Mouse (Mus musculus) embryonic facial prominence, embryonic 11.5 days (tissue): ENCODE measurements around the gene Lipt1. TPM values are rescaled to one million over a fixed set of nuclear protein-coding genes. Genes with fewer than 3 reads are reported as not detected.

Source experiments
- ATAC-seq: fragments of 200-750 bp; cut with Nextera tagmentation; replicated peaks from 2 replicates; pipeline ENCODE4 v1.8.0; 2017; ENCODE audit warnings: low read depth; ENCODE audit not compliant: insufficient number of reproducible peaks, low FRiP score, low TSS enrichment
- DNase-seq: peaks from one replicate; pipeline ENCODE4 v3.0.0-alpha.2; 2015; ENCODE audit warnings: low spot score
- H3K27ac ChIP-seq: fragments of 300-500 bp; sonication (generic); replicated peaks from 2 replicates; pipeline ENCODE4 v1.5.1; 2014; ENCODE audit warnings: mild to moderate bottlenecking, low read depth, low read length, control low read depth
- H3K27me3 ChIP-seq: fragments of 300-500 bp; sonication (generic); 2 replicates; pipeline ENCODE4 v1.6.1; 2014; ENCODE audit warnings: mild to moderate bottlenecking, low read length, moderate library complexity, mixed read lengths; ENCODE audit not compliant: control insufficient read depth, insufficient read depth
- H3K36me3 ChIP-seq: fragments of 300-500 bp; sonication (generic); replicated peaks from 2 replicates; pipeline ENCODE4 v1.6.1; 2014; ENCODE audit warnings: low read depth, mild to moderate bottlenecking, low read length, moderate library complexity, mixed read lengths; ENCODE audit not compliant: control insufficient read depth, insufficient read depth
- H3K4me1 ChIP-seq: fragments of 300-500 bp; sonication (generic); 2 replicates; pipeline ENCODE4 v1.6.1; 2014; ENCODE audit warnings: low read length, mixed read lengths; ENCODE audit not compliant: control insufficient read depth, insufficient read depth
- H3K4me2 ChIP-seq: fragments of 300-500 bp; sonication (generic); 2 replicates; pipeline ENCODE4 v1.6.1; 2014; ENCODE audit warnings: low read depth, mild to moderate bottlenecking, control low read depth, low read length, moderate library complexity
- H3K4me3 ChIP-seq: fragments of 300-500 bp; sonication (generic); 2 replicates; pipeline ENCODE4 v1.5.1; 2014; ENCODE audit warnings: low read depth, low read length, control low read depth
- H3K9ac ChIP-seq: fragments of 300-500 bp; sonication (generic); replicated peaks from 2 replicates; pipeline ENCODE4 v1.6.1; 2014; ENCODE audit warnings: mild to moderate bottlenecking, control low read depth, low read length
- H3K9me3 ChIP-seq: fragments of 300-500 bp; sonication (generic); replicated peaks from 2 replicates; pipeline ENCODE4 v1.6.1; 2016; ENCODE audit warnings: mild to moderate bottlenecking, low read length, inconsistent platforms, mixed read lengths; ENCODE audit not compliant: control insufficient read depth
- WGBS: fragments of 180-500 bp; shearing (Covaris S2); extraction: QIAGEN DNeasy Blood & Tissue Kit; methylation state at CpG from one replicate; pipeline ENCODE4 v1.1.7; 2014; 5-methylcytosine and 5-hydroxymethylcytosine counted together
- polyA plus RNA-seq: library from polyadenylated mRNA; unstranded; fragments of >200 nt; fragmentation: Nextera tagmentation; extraction: Ambion mirVana; gene quantifications from 2 replicates; pipeline ENCODE4 v1.2.1, GENCODE M21; 2014

Lipt1 gene
- polyA plus RNA-seq, 1 experiment from 2014 or later: 11.5 TPM

DNA sequence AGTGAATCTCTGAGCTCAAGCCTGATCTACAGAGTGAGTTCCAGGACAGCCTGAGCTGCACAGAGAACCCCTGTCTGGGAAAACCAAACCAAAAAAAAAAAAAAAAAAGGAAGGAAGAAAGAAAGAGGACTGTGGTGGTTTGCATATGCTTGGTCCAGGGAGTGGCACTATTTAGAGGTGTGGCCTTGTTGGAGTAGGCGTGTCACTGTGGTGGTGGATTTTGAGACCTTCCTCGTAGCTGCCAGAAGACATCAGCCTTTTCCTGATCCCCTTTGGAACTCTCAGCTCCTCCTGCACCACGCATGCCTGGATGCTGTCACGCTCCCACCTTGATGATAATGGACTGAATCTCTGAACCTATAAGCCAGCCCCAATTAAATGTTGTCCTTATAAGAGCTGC is 11.9 kb downstream of the Lipt1 start:
- H3K27me3 ChIP-seq: no peaks in the 10 kb centered on the region
- no peaks in the 10 kb centered on the region for H3K36me3 ChIP-seq
- DNase-seq (no peak), ATAC-seq (no peak)
- no peaks in the 10 kb centered on the region for H3K9me3 ChIP-seq
- H3K4me3 ChIP-seq: no peak overlapping the region
- H3K4me1 ChIP-seq: no peaks in the 10 kb centered on the region
- no peak overlapping the region for H3K4me2 ChIP-seq
- H3K27ac ChIP-seq: no peak overlapping the region
- WGBS: 87% methylated on average over 4 of the region's 4 CpGs
- no peak overlapping the region for H3K9ac ChIP-seq

- Histone ChIP-seq H3K4me2 (no peak overlapping the region), H3K4me3 (no peak overlapping the region), H3K27ac (no peak overlapping the region), H3K9me3 (no peaks in the 10 kb centered on the region), H3K27me3 (no peaks in the 10 kb centered on the region), H3K9ac (no peak overlapping the region), H3K4me1 (no peaks in the 10 kb centered on the region), H3K36me3 (no peaks in the 10 kb centered on the region)
- ATAC-seq (no peak), DNase-seq (no peak)
- WGBS: 69% methylated on average over 4 of the region's 4 CpGs
These were observed 12.9 kb downstream of the Lipt1 start for GRCm38 (mm10) chr1:37884451-37884850.

DNA sequence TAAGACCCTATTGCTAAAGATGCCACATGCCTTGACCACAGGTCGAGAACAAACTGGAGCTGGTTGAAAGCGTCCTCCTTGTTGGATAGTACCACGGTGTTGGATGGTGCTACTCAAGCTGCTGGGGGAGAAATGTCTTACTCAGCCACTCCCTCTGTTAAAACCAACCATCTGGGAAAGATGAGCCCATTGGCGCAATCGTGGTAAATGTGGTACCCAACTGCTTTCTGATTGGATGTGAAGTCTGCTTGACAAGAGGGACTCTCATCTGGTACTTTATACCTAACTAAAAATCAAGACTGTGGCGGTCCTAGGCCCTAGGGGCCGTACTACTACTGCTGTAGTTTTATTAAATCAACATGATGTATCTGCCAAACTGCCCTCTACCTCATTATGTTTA is 17.7 kb downstream of the Lipt1 start:
- DNase-seq (no peak), ATAC-seq (no peak)
- peak overlapping the region; percentile 66 for H3K4me3 ChIP-seq
- no peaks in the 10 kb centered on the region for H3K27me3 ChIP-seq
- no peak overlapping the region for H3K9ac ChIP-seq
- no peaks in the 10 kb centered on the region for H3K4me1 ChIP-seq
- no peak overlapping the region for H3K27ac ChIP-seq
- H3K36me3 ChIP-seq: no peaks in the 10 kb centered on the region
- peak overlapping the region; percentile 63 for H3K4me2 ChIP-seq
- 83% methylated on average over 7 of the region's 7 CpGs for WGBS
- H3K9me3 ChIP-seq: no peaks in the 10 kb centered on the region

DNA sequence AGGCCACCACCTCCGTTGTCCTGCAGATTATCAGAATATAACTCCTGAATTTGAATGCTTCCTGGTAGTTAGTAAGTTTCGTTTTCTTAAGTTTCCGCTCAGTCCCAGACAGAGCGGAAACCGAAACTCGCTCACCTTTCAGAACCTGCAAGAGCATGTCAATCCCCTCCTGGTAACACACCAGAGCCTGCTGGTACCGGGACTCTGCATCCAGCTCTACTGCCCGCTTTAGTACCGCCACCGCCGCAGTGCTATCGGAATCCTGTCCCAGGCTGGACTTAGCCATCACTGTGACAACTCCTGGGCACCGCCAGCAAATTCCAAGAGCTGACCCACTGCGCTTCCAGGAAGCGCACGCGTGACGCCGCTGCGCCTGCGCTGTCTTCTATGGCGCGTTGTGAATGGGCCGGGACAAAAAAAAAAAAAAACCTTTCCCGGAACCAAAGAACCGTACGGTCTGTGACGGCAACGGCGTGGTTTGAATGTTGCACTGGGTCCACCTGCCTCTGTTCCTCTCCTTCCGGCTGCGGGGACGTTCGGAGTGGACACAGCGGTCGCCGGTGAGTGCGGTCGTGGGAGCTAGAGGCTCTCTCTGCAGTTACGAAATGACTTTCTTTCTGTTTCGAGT is 18.6 kb downstream of the Lipt1 start, which contains the start of the genes Mitd1 and Mrpl30:
Mitd1 (minus strand) TSS at position 387 of the 628 bp plus-strand sequence.
Mrpl30 (plus strand) TSS at position 453 of the 628 bp plus-strand sequence.
- Histone ChIP-seq H3K4me3 (peak within 1 kb of the TSS; percentile 66), H3K9me3 (no peaks in the 10 kb centered on the region), H3K27me3 (no peaks in the 10 kb centered on the region), H3K4me2 (peak within 1 kb of the TSS; percentile 63), H3K36me3 (no peaks in the 10 kb centered on the region; the same call in 1 of the 2 replicates), H3K9ac (peak within 1 kb of the TSS; percentile 76), H3K27ac (no peak within 1 kb of the TSS), H3K4me1 (no peaks in the 10 kb centered on the region)
- ATAC-seq (peak; percentile 86), DNase-seq (peak; percentile 92)
- under 1% methylated on average over 41 of the region's 41 CpGs for WGBS

- H3K36me3 ChIP-seq: no peaks in the 10 kb centered on the region; the same call in 1 of the 2 replicates
- H3K27ac ChIP-seq: no peak overlapping the region
- no peaks in the 10 kb centered on the region for H3K9me3 ChIP-seq
- no peak overlapping the region for H3K4me2 ChIP-seq
- H3K9ac ChIP-seq: no peak overlapping the region
- H3K4me1 ChIP-seq: no peaks in the 10 kb centered on the region
- ATAC-seq: no peak
- peak overlapping the region; percentile 66; the same call in 1 of the 2 replicates for H3K4me3 ChIP-seq
- DNase-seq: peak; percentile 32
- no peaks in the 10 kb centered on the region for H3K27me3 ChIP-seq
- 78% methylated on average over 3 of the region's 3 CpGs for WGBS
These were observed 19.9 kb downstream of the Lipt1 start for GRCm38 (mm10) chr1:37891400-37891799.

DNA sequence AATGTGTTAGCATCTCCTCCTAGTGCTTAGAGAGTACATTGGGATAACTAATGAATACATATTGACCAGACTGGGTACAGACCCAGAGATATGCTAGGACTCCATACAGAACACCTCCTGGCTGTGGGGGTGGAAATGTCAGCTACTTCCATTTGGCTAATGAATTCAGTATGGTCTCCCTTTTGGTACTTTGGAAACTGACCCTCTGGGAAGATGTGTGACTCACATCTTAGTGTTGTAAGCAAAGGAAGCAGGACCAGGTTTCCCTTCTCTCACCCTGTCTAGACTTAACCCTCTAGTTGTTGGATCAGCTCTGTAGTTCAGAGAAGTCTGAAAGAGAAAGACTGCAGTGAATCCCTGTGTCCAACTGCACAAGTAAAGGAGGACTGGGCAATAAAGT is 23.1 kb downstream of the Lipt1 start:
- ATAC-seq (no peak), DNase-seq (no peak)
- Histone ChIP-seq H3K9me3 (no peaks in the 10 kb centered on the region), H3K4me3 (no peak overlapping the region), H3K4me2 (no peak overlapping the region), H3K4me1 (no peaks in the 10 kb centered on the region), H3K9ac (no peak overlapping the region), H3K27ac (no peak overlapping the region), H3K27me3 (no peaks in the 10 kb centered on the region), H3K36me3 (peaks cover 5% of the 10 kb centered on the region)

DNA sequence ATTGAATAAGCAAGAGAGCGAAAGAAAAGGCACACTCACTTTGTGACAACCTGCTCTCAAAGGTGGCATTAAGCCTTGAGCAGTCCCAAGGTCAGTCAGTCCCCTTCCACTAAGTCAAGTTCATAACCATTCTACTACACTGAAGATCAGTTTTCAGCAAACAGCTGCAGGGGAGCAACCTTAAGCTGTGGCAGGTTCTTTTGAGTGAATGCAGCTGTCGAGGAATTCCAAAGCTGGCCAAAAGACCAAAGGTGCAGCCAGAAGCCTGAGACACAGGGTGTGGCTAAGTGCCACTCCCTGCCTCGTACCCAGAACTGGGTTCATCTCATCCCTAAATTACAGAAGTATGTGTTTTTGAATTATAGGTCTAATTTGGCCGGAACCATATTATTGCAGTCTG is 28.3 kb downstream of the Lipt1 start:
- WGBS: 78% methylated on average over 4 of the region's 4 CpGs
- Histone ChIP-seq H3K27me3 (no peaks in the 10 kb centered on the region), H3K4me1 (no peaks in the 10 kb centered on the region), H3K9me3 (no peaks in the 10 kb centered on the region), H3K36me3 (peaks cover 5% of the 10 kb centered on the region), H3K9ac (no peak overlapping the region), H3K4me3 (no peak overlapping the region), H3K27ac (no peak overlapping the region), H3K4me2 (no peak overlapping the region)
- ATAC-seq (no peak), DNase-seq (no peak)

DNA sequence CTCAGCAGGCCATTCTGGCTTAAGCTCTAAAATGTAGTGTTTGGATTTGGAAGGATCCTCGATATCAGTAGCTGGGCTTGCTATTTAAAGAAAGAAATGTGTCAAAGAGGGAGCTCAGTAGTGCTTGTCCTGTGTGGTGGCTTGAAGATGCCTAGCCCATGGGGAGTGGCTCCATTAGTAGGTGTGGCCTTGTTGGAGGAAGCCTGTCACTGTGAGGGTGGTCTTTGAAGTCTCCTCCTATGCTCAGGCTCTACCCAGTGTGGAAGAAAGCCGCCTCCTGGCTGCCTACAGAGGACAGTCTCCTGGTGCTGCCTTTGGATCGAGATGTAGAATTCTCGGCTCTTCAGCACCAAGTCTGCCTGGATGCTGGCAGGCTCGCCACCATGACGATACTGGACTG is 28.8 kb downstream of the Lipt1 start:
- Histone ChIP-seq H3K27ac (no peak overlapping the region), H3K9me3 (no peaks in the 10 kb centered on the region), H3K4me1 (no peaks in the 10 kb centered on the region), H3K9ac (no peak overlapping the region), H3K4me2 (no peak overlapping the region), H3K36me3 (peaks cover 5% of the 10 kb centered on the region), H3K4me3 (no peak overlapping the region), H3K27me3 (no peaks in the 10 kb centered on the region)
- ATAC-seq (no peak), DNase-seq (no peak)
- 56% methylated on average over 6 of the region's 6 CpGs for WGBS
